In genomic region chr1:86703965-86704326, GRCm38 (mm10) we compare ENCODE assay signal across 8 mouse cellular contexts. TPM values are rescaled to one million over a fixed set of nuclear protein-coding genes. Genes with fewer than 3 reads are reported as not detected.
DNase-seq lines count a peak whose midpoint lies in the region; ATAC-seq and TF ChIP-seq lines count a peak whose summit lies in the region.

No protein-coding gene starts in this region.

- no peaks in the 10 kb centered on the region for H3K9me3 ChIP-seq in hindbrain, embryonic 16.5 days (ENCODE audit: control insufficient read depth, low read length)
- no peaks in the 10 kb centered on the region for H3K9me3 ChIP-seq in midbrain, embryonic 12.5 days

- no peaks in the 10 kb centered on the region for H3K36me3 ChIP-seq in hindbrain, embryonic 16.5 days (ENCODE audit: control insufficient read depth, insufficient read depth, low read length)
- no peaks in the 10 kb centered on the region for H3K36me3 ChIP-seq in midbrain, embryonic 12.5 days

- peak overlapping the region; percentile 67 for H3K4me3 ChIP-seq in layer of hippocampus, adult 2 months
- H3K4me3 ChIP-seq in brown adipose tissue, adult 24 weeks (ENCODE audit: insufficient read depth, low read depth, low read length) = peak overlapping the region; percentile 91
- H3K4me3 ChIP-seq in hindbrain, embryonic 16.5 days (ENCODE audit: low read length) = peak overlapping the region; percentile 98
- H3K4me3 ChIP-seq in midbrain, embryonic 12.5 days = peak overlapping the region; percentile 76

- peak in 1 of 2 experiments; percentile 26 for DNase-seq in layer of hippocampus, adult 2 months (ENCODE audit: low spot score in 2 of 2)
- no peak for DNase-seq in layer of hippocampus, adult 9-11 months
- no peak for DNase-seq in embryo, embryonic 9.5 days (ENCODE audit: extremely low spot score)
- DNase-seq in adrenal gland, postnatal 4 days (ENCODE audit: low spot score in 2 of 2) = no peak
- DNase-seq in gastrocnemius, adult 8-10 months (ENCODE audit: low spot score in 2 of 2) = no peak

- peak overlapping the region; percentile 93 for H3K4me2 ChIP-seq in hindbrain, embryonic 16.5 days (ENCODE audit: low read length)
- peak overlapping the region; percentile 85 for H3K4me2 ChIP-seq in midbrain, embryonic 12.5 days (replicated peaks)

- WGBS in hindbrain, embryonic 16.5 days = 0% methylated on average over 17 of the region's 27 CpGs
- WGBS in midbrain, embryonic 12.5 days = under 1% methylated on average over 27 of the region's 27 CpGs

- H3K27ac ChIP-seq in layer of hippocampus, adult 2 months = peak overlapping the region; percentile 99
- H3K27ac ChIP-seq in brown adipose tissue, adult 24 weeks (replicated peaks; ENCODE audit: low read depth, low read length) = peak overlapping the region; percentile 26; the same call in 1 of the 2 replicates
- peak overlapping the region; percentile 91 for H3K27ac ChIP-seq in hindbrain, embryonic 16.5 days (ENCODE audit: low read depth, low read length)
- peak overlapping the region; percentile 88 for H3K27ac ChIP-seq in midbrain, embryonic 12.5 days (replicated peaks)

- no peak for TF ChIP-seq CTCF in layer of hippocampus, adult 2 months (conservative IDR thresholded peaks at IDR 0.05)

- no peaks in the 10 kb centered on the region for H3K27me3 ChIP-seq in hindbrain, embryonic 16.5 days (replicated peaks; ENCODE audit: control insufficient read depth, insufficient read depth, low read length)
- no peaks in the 10 kb centered on the region for H3K27me3 ChIP-seq in midbrain, embryonic 12.5 days

- peak overlapping the region; percentile 92 for H3K9ac ChIP-seq in hindbrain, embryonic 16.5 days (ENCODE audit: low read depth, low read length)
- H3K9ac ChIP-seq in midbrain, embryonic 12.5 days (replicated peaks) = peak overlapping the region; percentile 79

- ATAC-seq in hindbrain, embryonic 16.5 days = no peak
- ATAC-seq in midbrain, embryonic 12.5 days (ENCODE audit: low FRiP score, low read depth) = no peak

- peaks cover 4% of the 10 kb centered on the region for H3K4me1 ChIP-seq in brown adipose tissue, adult 24 weeks (ENCODE audit: control insufficient read depth, insufficient read depth, insufficient read length, low read length)
- H3K4me1 ChIP-seq in hindbrain, embryonic 16.5 days (ENCODE audit: control insufficient read depth, insufficient read depth, low read depth, low read length) = peaks cover 16% of the 10 kb centered on the region
- peaks cover 22% of the 10 kb centered on the region for H3K4me1 ChIP-seq in midbrain, embryonic 12.5 days

RNA-seq across cellular contexts. Expression of gene Dis3l2, which starts 0.3 kb away (rescaled TPM):
- total RNA-seq in layer of hippocampus, adult 2 months (2021) = 10 to 100 TPM; 26.6 to 26.9 TPM
- polyA plus RNA-seq in brown adipose tissue, adult 24 weeks (2012; ENCODE audit: insufficient read depth, insufficient read length, missing spikeins) = 5.6 and 8.8 TPM in 2 replicates
- 37.8 and 40.1 TPM in 2 replicates for polyA plus RNA-seq in hindbrain, embryonic 16.5 days (2015; fragmentation: Nextera tagmentation; extraction: Ambion mirVana)
- 37.8 and 40.9 TPM in 2 replicates for polyA plus RNA-seq in midbrain, embryonic 12.5 days (2016; fragmentation: Nextera tagmentation; extraction: Ambion mirVana)
- total RNA-seq in adrenal gland, postnatal 4 days (2021) = 10 to 100 TPM; 25.6 to 26.0 TPM
- 10 to 100 TPM; 11.8 to 13.5 (median 13.4) TPM for total RNA-seq in gastrocnemius, adult 8-10 months (2022)

RNA-seq across cellular contexts. Expression of gene Nppc, which starts 33.6 kb away (rescaled TPM):
- total RNA-seq in layer of hippocampus, adult 2 months (2021) = 1 to 10 TPM; 6.4 to 8.3 TPM
- polyA plus RNA-seq in brown adipose tissue, adult 24 weeks (2012; ENCODE audit: insufficient read depth, insufficient read length, missing spikeins) = not detected in 2 replicates
- 20.1 and 26.6 TPM in 2 replicates for polyA plus RNA-seq in hindbrain, embryonic 16.5 days (2015; fragmentation: Nextera tagmentation; extraction: Ambion mirVana)
- polyA plus RNA-seq in midbrain, embryonic 12.5 days (2016; fragmentation: Nextera tagmentation; extraction: Ambion mirVana) = 1.2 and 1.3 TPM in 2 replicates
- total RNA-seq in adrenal gland, postnatal 4 days (2021) = not detected
- total RNA-seq in gastrocnemius, adult 8-10 months (2022) = under 1 TPM; 0.38 to 0.92 (median 0.48) TPM

Comparison
In these comparisons a context has a peak if more than half of its experiments do, and no peak if none do; other contexts are left out.
1. H3K27ac ChIP-seq: peak in every context shown above with its lines; median percentile 99 in layer of hippocampus, adult 2 months; 91 in hindbrain, embryonic 16.5 days; 88 in midbrain, embryonic 12.5 days; 26 in brown adipose tissue, adult 24 weeks.